18 mouse cellular contexts compared by ENCODE assay signal in genomic region chr15:79162301-79162700, GRCm38 (mm10). TPM values are rescaled to one million over a fixed set of nuclear protein-coding genes. Genes with fewer than 3 reads are reported as not detected.
DNase-seq lines count a peak whose midpoint lies in the region; ATAC-seq lines count a peak whose summit lies in the region.
"Had no signal": no experiment of that assay in that cellular context is flagged by ENCODE, and none has a peak within 500 bp of the region (broad histone marks: within the 10 kb centered on the region; RNA-seq: fewer than 3 reads in every experiment).

No protein-coding gene starts in this region.

- H3K9me3 ChIP-seq in embryonic facial prominence, embryonic 10.5 days = no peaks in the 10 kb centered on the region
- H3K9me3 ChIP-seq in hindbrain, embryonic 14.5 days (ENCODE audit: control insufficient read depth, low read length) = no peaks in the 10 kb centered on the region
- H3K9me3 ChIP-seq in neural tube, embryonic 14.5 days (ENCODE audit: control insufficient read depth, low read length) = no peaks in the 10 kb centered on the region
- H3K9me3 ChIP-seq: forebrain, embryonic 13.5 days; heart, embryonic 10.5 days; kidney, embryonic 15.5 days; midbrain, embryonic 15.5 days had no signal

- peak; percentile 12 for DNase-seq in lung, postnatal 36 days
- no peak for DNase-seq in lung, postnatal 25 days (ENCODE audit: low spot score)
- no peak for DNase-seq in embryonic facial prominence, embryonic 10.5 days (ENCODE audit: low spot score)
- DNase-seq in hindbrain, embryonic 14.5 days (ENCODE audit: low spot score) = no peak
- no peak for DNase-seq in embryo, embryonic 11 days
- DNase-seq in ovary, adult 18-20 months (ENCODE audit: low spot score) = no peak
- no peak for DNase-seq in cerebellum, adult 8-10 months
- DNase-seq: adrenal gland, adult 8-10 months; gastrocnemius, postnatal 10 days; heart, postnatal 36 days; right cerebral cortex, postnatal 4 days had no signal

- 54% methylated on average over 7 of the region's 7 CpGs for WGBS in embryonic facial prominence, embryonic 10.5 days
- 70% methylated on average over 7 of the region's 7 CpGs for WGBS in hindbrain, embryonic 14.5 days
- 70% methylated on average over 7 of the region's 7 CpGs for WGBS in neural tube, embryonic 14.5 days

- peaks cover 61% of the 10 kb centered on the region for H3K4me1 ChIP-seq in embryonic facial prominence, embryonic 10.5 days
- H3K4me1 ChIP-seq in hindbrain, embryonic 14.5 days (replicated peaks; ENCODE audit: control insufficient read depth, insufficient read depth, low read length) = no peaks in the 10 kb centered on the region
- H3K4me1 ChIP-seq in neural tube, embryonic 14.5 days (ENCODE audit: control insufficient read depth, insufficient read depth, low read length) = no peaks in the 10 kb centered on the region

- ATAC-seq in hindbrain, embryonic 14.5 days (ENCODE audit: low FRiP score) = no peak
- no peak for ATAC-seq in neural tube, embryonic 14.5 days (ENCODE audit: low read depth)
- ATAC-seq: forebrain, embryonic 13.5 days; lung, postnatal 0 days; midbrain, embryonic 15.5 days had no signal

- no peak overlapping the region for H3K4me2 ChIP-seq in hindbrain, embryonic 14.5 days (replicated peaks)
- peak overlapping the region; percentile 11 for H3K4me2 ChIP-seq in neural tube, embryonic 14.5 days (ENCODE audit: low read depth, low read length)
- H3K4me2 ChIP-seq: forebrain, embryonic 13.5 days; kidney, embryonic 15.5 days; liver, embryonic 11.5 days; midbrain, embryonic 15.5 days had no signal

- no peak overlapping the region; the same call in 1 of the 2 replicates for H3K27ac ChIP-seq in embryonic facial prominence, embryonic 10.5 days (replicated peaks)
- no peak overlapping the region for H3K27ac ChIP-seq in hindbrain, embryonic 14.5 days
- no peak overlapping the region for H3K27ac ChIP-seq in neural tube, embryonic 14.5 days (ENCODE audit: low read depth, low read length)
- H3K27ac ChIP-seq: forebrain, embryonic 13.5 days; heart, embryonic 10.5 days; kidney, embryonic 15.5 days; midbrain, embryonic 15.5 days had no signal

- H3K9ac ChIP-seq in hindbrain, embryonic 14.5 days = peak overlapping the region; percentile 10; the same call in 1 of the 2 replicates
- 0 out of 2 replicates have a peak overlapping the region, but pooled peaks have one; percentile 28 for H3K9ac ChIP-seq in neural tube, embryonic 14.5 days (replicated peaks; ENCODE audit: low read depth, low read length)
- H3K9ac ChIP-seq: forebrain, embryonic 13.5 days; kidney, embryonic 15.5 days; midbrain, embryonic 15.5 days had no signal

- H3K36me3 ChIP-seq in embryonic facial prominence, embryonic 10.5 days (replicated peaks) = no peaks in the 10 kb centered on the region
- no peaks in the 10 kb centered on the region for H3K36me3 ChIP-seq in hindbrain, embryonic 14.5 days (replicated peaks; ENCODE audit: control insufficient read depth, insufficient read depth)
- H3K36me3 ChIP-seq in neural tube, embryonic 14.5 days (ENCODE audit: control insufficient read depth, insufficient read depth, low read length) = no peaks in the 10 kb centered on the region
- H3K36me3 ChIP-seq: heart, embryonic 10.5 days; kidney, embryonic 15.5 days; midbrain, embryonic 15.5 days had no signal

- H3K4me3 ChIP-seq in embryonic facial prominence, embryonic 10.5 days = peak overlapping the region; percentile 49
- H3K4me3 ChIP-seq in hindbrain, embryonic 14.5 days (replicated peaks; ENCODE audit: low read length) = peak overlapping the region; percentile 23
- H3K4me3 ChIP-seq in neural tube, embryonic 14.5 days (ENCODE audit: low read depth, low read length) = peak overlapping the region; percentile 24
- H3K4me3 ChIP-seq: forebrain, embryonic 13.5 days; kidney, embryonic 15.5 days; midbrain, embryonic 15.5 days had no signal

- H3K27me3 ChIP-seq in embryonic facial prominence, embryonic 10.5 days (replicated peaks; ENCODE audit: low read depth, poor library complexity, severe bottlenecking) = peaks cover 84% of the 10 kb centered on the region
- H3K27me3 ChIP-seq in hindbrain, embryonic 14.5 days (ENCODE audit: control insufficient read depth, insufficient read depth, low read length) = peaks cover 43% of the 10 kb centered on the region
- peaks cover 31% of the 10 kb centered on the region for H3K27me3 ChIP-seq in neural tube, embryonic 14.5 days (ENCODE audit: control insufficient read depth, insufficient read depth, low read length)

RNA-seq across cellular contexts. Expression of gene Sox10, which starts 2.7 kb away (rescaled TPM):
- polyA plus RNA-seq in embryonic facial prominence, embryonic 10.5 days (2016; fragmentation: Nextera tagmentation; extraction: Ambion mirVana) = 11.4 and 12.9 TPM in 2 replicates
- polyA plus RNA-seq in hindbrain, embryonic 14.5 days (2014; fragmentation: Nextera tagmentation; extraction: Ambion mirVana) = 8.9 and 10.3 TPM in 2 replicates
- polyA plus RNA-seq in neural tube, embryonic 14.5 days (2014; fragmentation: Nextera tagmentation; extraction: Ambion mirVana) = 7.7 and 14.5 TPM in 2 replicates

RNA-seq across cellular contexts. Expression of gene 1700088E04Rik, which starts 21.2 kb away (rescaled TPM):
- polyA plus RNA-seq in embryonic facial prominence, embryonic 10.5 days (2016; fragmentation: Nextera tagmentation; extraction: Ambion mirVana) = 8.0 and 8.2 TPM in 2 replicates
- 18.3 and 19.1 TPM in 2 replicates for polyA plus RNA-seq in hindbrain, embryonic 14.5 days (2014; fragmentation: Nextera tagmentation; extraction: Ambion mirVana)
- polyA plus RNA-seq in neural tube, embryonic 14.5 days (2014; fragmentation: Nextera tagmentation; extraction: Ambion mirVana) = 13.3 and 18.0 TPM in 2 replicates

RNA-seq across cellular contexts. Expression of gene Polr2f, which starts 21.5 kb away (rescaled TPM):
- 414 and 440 TPM in 2 replicates for polyA plus RNA-seq in embryonic facial prominence, embryonic 10.5 days (2016; fragmentation: Nextera tagmentation; extraction: Ambion mirVana)
- 273 and 298 TPM in 2 replicates for polyA plus RNA-seq in hindbrain, embryonic 14.5 days (2014; fragmentation: Nextera tagmentation; extraction: Ambion mirVana)
- 276 and 304 TPM in 2 replicates for polyA plus RNA-seq in neural tube, embryonic 14.5 days (2014; fragmentation: Nextera tagmentation; extraction: Ambion mirVana)

RNA-seq across cellular contexts. Expression of gene Micall1, which starts 53.6 kb away (rescaled TPM):
- 7.3 and 7.4 TPM in 2 replicates for polyA plus RNA-seq in embryonic facial prominence, embryonic 10.5 days (2016; fragmentation: Nextera tagmentation; extraction: Ambion mirVana)
- 12.9 and 14.3 TPM in 2 replicates for polyA plus RNA-seq in hindbrain, embryonic 14.5 days (2014; fragmentation: Nextera tagmentation; extraction: Ambion mirVana)
- 12.6 and 13.1 TPM in 2 replicates for polyA plus RNA-seq in neural tube, embryonic 14.5 days (2014; fragmentation: Nextera tagmentation; extraction: Ambion mirVana)
